Mouse (Mus musculus) kidney, postnatal 14 days (tissue): ENCODE results near the gene Ngf.

ENCODE experiments used
- DNase-seq: peaks from one replicate; pipeline ENCODE4 v3.0.0; 2022; ENCODE audit warnings: mixed read lengths

Gene Ngf

GRCm38 (mm10) chr3:102507666-102508260 is 38.0 kb downstream of the Ngf start:
- no peak for DNase-seq

GRCm38 (mm10) chr3:102508455-102508854 is 38.7 kb downstream of the Ngf start:
- DNase-seq: no peak

- no peak for DNase-seq
Measured at GRCm38 (mm10) chr3:102509601-102510000, 39.9 kb downstream of the Ngf start.

- DNase-seq: no peak
Measured at GRCm38 (mm10) chr3:102516937-102517336, 47.2 kb downstream of the Ngf start.

DNA sequence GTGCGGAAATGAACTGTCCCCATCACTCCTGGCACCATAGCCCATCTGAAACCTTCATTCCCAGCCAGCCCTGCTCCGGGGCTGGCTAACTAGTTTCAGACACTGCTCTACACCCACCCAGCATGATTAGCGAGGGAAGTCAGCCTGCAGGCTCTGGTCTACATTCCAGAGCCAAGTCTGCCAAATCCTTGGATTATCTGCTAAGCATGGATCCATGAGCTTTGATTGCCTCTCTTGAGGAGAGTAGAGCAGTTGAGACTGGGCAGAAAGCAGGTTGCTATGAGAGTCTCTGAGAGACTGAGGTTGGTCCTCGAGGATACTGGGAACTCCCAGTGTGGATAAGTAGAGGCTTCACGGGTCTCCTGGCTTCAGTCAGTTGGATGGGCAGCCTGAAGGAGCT is 51.3 kb downstream of the Ngf start:
- DNase-seq: no peak

DNA sequence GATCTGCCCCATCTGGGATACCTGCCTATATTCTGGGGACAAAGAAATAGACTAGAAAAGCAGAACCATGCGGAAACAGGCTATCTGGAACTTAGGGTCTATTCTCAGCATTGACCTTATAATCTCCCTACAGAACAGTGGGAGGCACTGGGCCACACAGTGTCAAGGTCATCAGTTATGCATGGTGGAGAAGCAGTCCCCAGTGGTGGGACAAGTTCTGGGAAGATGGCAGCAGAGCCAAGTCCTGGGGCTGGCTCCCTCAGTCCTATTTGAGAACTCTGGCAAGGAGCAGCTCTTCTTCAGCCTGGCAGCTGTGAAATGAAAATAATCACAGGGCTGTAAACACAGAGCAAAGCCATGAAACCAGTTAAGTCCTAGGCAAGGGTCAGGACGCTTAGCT is 54.0 kb downstream of the Ngf start:
- DNase-seq: no peak

DNA sequence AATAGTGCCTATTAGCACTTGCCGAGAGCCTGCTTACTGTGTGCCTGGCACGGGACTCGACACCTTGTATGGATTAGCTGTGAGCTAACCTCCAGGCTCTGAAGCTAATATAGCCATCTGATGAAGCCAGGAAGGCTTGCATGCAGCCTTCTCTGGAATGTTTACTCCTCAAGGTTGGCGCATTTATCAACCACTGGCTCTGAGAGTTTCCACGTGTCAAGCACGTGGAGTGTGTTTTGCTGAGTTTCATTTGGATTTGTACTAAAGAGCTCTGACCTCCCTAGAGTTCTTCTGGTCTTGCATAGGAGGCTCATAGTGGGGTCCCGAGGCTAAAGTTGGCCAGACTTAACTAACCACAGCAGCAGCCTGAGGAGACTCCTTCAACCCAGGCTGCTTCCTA is 55.2 kb downstream of the Ngf start:
- DNase-seq: no peak

GRCm38 (mm10) chr3:102525856-102526255 is 56.1 kb downstream of the Ngf start:
- no peak for DNase-seq

- DNase-seq: peak; percentile 28
Measured at GRCm38 (mm10) chr3:102526481-102526880, 56.8 kb downstream of the Ngf start.

- no peak for DNase-seq
Measured at GRCm38 (mm10) chr3:102534744-102535143, 65.0 kb downstream of the Ngf start.

GRCm38 (mm10) chr3:102543646-102544045 is 73.9 kb downstream of the Ngf start:
- no peak for DNase-seq

GRCm38 (mm10) chr3:102547536-102547935 is 77.8 kb downstream of the Ngf start:
- peak; percentile 13 for DNase-seq

- no peak for DNase-seq
Measured at GRCm38 (mm10) chr3:102553935-102554670, 84.4 kb downstream of the Ngf start.

DNA sequence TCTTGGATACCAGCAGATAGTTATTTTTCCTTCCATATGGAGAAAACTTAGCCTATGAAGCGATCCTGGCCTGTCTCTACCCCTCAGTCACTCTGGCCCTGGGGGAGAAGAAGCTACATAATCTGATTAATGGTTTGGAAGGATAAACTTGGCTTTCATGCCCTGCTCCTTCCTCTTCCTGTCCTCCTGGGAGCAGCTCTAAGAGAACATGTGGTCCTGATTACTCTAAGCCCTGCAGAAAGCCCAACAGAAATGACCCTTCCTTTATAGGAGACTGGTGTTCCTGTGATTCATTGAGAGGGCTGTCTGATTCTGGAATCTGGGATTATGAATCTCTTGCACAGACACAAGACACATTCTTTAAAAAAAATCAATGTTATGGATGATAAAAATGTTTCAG is 86.4 kb downstream of the Ngf start:
- DNase-seq: peak; percentile 18

GRCm38 (mm10) chr3:102556645-102557044 is 86.9 kb downstream of the Ngf start:
- no peak for DNase-seq
